Mouse (Mus musculus) hindbrain, embryonic 16.5 days (tissue): ENCODE measurements at regions not wholly inside any gene's neighbourhood (a gene's known extent, or its start where the extent isn't known, plus 50 kb on each side); places are given as distances from the start of the nearest gene placed in this dataset.
"Not testable (repeated sequence)": the region's sequence is repeated elsewhere in the genome, so short reads cannot be mapped to it uniquely, and the experiment has no call there.

ENCODE experiments used
- ATAC-seq: fragments of 200-750 bp; cut with Nextera tagmentation; 2 replicates; pipeline ENCODE4 v1.8.0; 2017; ENCODE audit warnings: moderate TSS enrichment, moderate library complexity
- H3K27ac ChIP-seq: fragments of 300-500 bp; sonication (generic); 2 replicates; pipeline ENCODE4 v1.5.1; 2014; ENCODE audit warnings: low read depth, mild to moderate bottlenecking, control low read depth, low read length, moderate library complexity
- H3K27me3 ChIP-seq: fragments of 300-500 bp; sonication (generic); replicated peaks from 2 replicates; pipeline ENCODE4 v1.6.1; 2014; ENCODE audit warnings: low read length; ENCODE audit not compliant: control insufficient read depth, insufficient read depth
- H3K36me3 ChIP-seq: fragments of 300-500 bp; sonication (generic); 2 replicates; pipeline ENCODE4 v1.6.1; 2014; ENCODE audit warnings: mild to moderate bottlenecking, low read length, moderate library complexity, mixed read lengths; ENCODE audit not compliant: control insufficient read depth, insufficient read depth
- H3K4me1 ChIP-seq: fragments of 300-500 bp; sonication (generic); 2 replicates; pipeline ENCODE4 v1.6.1; 2014; ENCODE audit warnings: low read depth, low read length; ENCODE audit not compliant: control insufficient read depth, insufficient read depth
- H3K4me2 ChIP-seq: fragments of 300-500 bp; sonication (generic); 2 replicates; pipeline ENCODE4 v1.6.1; 2014; ENCODE audit warnings: mild to moderate bottlenecking, low read length, control low read depth, moderate library complexity
- H3K4me3 ChIP-seq: fragments of 300-500 bp; sonication (generic); 2 replicates; pipeline ENCODE4 v1.5.1; 2014; ENCODE audit warnings: mild to moderate bottlenecking, low read length, control low read depth, moderate library complexity
- H3K9ac ChIP-seq: fragments of 300-500 bp; sonication (generic); 2 replicates; pipeline ENCODE4 v1.6.1; 2014; ENCODE audit warnings: low read depth, mild to moderate bottlenecking, control low read depth, low read length, moderate library complexity
- H3K9me3 ChIP-seq: fragments of 300-500 bp; sonication (generic); 2 replicates; pipeline ENCODE4 v1.6.1; 2014; ENCODE audit warnings: mild to moderate bottlenecking, low read length, moderate library complexity; ENCODE audit not compliant: control insufficient read depth
- WGBS: fragments of 180-500 bp; shearing (Covaris S2); extraction: QIAGEN DNeasy Blood & Tissue Kit; methylation state at CpG from one replicate; pipeline ENCODE4 v1.1.7; 2014; 5-methylcytosine and 5-hydroxymethylcytosine counted together

DNA sequence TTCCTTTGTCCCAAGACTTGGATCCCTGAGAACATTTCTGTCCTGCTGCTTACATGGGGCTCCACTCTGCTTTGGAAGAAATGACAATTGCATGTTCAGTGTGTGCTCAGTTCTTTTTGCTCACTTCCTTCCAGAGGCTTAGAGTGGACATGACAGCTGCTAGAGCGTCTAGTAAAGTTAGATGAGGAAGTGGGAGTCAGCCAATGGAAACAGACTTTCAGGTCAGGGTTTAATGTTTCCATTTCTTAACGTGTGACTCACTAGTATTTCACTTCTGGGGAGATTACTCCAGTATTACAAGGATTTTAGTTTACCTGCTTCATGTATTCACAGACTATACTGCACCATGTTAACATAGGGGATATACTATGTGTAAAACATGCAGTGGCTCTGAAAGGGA lies 759.3 kb upstream of the Gm38303 start:
- no peak for ATAC-seq

DNA sequence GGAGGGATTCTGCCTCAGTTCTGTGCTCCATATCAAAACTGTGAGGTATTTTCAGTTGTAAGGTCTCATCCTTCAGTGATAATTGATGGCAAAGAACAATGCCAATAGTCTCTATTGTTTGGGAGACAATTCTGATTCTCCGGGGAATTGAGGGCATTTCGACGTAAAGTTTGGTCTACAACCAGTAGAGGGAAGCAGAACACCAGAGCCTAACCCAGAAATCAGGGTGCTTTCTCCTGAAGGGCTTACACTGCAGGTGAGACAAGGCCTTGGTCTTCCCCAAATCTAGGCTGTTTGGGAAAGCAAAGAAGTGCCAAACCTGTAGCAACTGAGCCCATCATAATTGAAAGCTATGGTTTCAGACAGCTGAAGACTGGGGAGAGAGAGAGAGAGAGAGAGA lies 758.7 kb upstream of the Gm38303 start:
- Histone ChIP-seq H3K4me3 (no peak overlapping the region), H3K4me2 (no peak overlapping the region), H3K36me3 (no peaks in the 10 kb centered on the region), H3K9ac (no peak overlapping the region), H3K9me3 (no peaks in the 10 kb centered on the region), H3K27me3 (no peaks in the 10 kb centered on the region), H3K27ac (no peak overlapping the region), H3K4me1 (no peaks in the 10 kb centered on the region)
- WGBS: 59% methylated on average over 3 of the region's 3 CpGs
- ATAC-seq: no peak

More for the DNA sequence above, 759.3 kb upstream of the Gm38303 start:
- Histone ChIP-seq H3K36me3 (no peaks in the 10 kb centered on the region), H3K27ac (no peak overlapping the region), H3K27me3 (no peaks in the 10 kb centered on the region), H3K4me3 (no peak overlapping the region), H3K4me1 (no peaks in the 10 kb centered on the region), H3K9me3 (no peaks in the 10 kb centered on the region), H3K4me2 (no peak overlapping the region), H3K9ac (no peak overlapping the region)
- WGBS: 75% methylated on average over 2 of the region's 2 CpGs

DNA sequence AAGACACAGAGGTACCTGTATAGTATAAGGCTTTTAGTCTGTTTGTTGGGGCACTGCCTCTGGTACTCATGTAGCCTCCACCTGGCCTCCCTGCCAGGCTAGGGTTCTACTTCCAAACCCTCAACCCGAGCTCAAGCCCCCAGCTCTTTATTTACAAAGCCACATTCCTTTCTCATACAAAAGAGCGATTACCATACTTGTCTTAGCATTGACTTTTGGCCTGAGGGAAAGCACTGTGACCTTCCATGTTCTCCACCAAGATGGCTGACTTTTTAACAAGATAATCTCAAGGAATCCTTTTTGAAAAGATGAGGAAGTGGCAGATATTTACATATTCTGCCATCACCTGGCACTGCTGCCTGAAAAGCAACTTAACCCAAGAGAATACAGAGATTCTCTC lies 747.8 kb upstream of the Gm38303 start:
- ATAC-seq: no peak
- Histone ChIP-seq H3K27me3 (no peaks in the 10 kb centered on the region), H3K9me3 (no peaks in the 10 kb centered on the region), H3K27ac (no peak overlapping the region), H3K36me3 (no peaks in the 10 kb centered on the region), H3K4me3 (no peak overlapping the region), H3K9ac (no peak overlapping the region), H3K4me2 (no peak overlapping the region), H3K4me1 (no peaks in the 10 kb centered on the region)
- WGBS: 54% methylated on average over 2 of the region's 2 CpGs

DNA sequence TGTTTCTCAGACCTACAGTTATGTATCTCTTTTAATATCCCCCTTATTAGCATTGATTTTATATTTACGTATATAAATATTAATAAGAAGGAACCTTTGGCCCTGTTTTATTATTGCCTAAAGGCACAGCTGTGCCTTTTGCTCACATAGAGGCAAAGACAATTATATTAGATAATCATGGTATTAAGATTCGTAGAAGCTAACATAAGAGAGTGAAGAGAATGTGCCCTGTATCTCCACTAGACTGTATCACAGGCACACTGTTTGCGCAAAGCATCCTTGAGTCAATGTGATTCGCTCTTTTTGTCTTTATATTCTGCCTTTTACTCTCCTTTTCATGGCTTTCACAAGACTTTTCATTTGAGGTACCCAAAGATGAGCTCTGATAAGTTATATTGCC lies 738.5 kb upstream of the Gm38303 start:
- Histone ChIP-seq H3K4me1 (no peaks in the 10 kb centered on the region), H3K27me3 (no peaks in the 10 kb centered on the region), H3K27ac (no peak overlapping the region), H3K36me3 (no peaks in the 10 kb centered on the region), H3K9me3 (no peaks in the 10 kb centered on the region), H3K4me2 (no peak overlapping the region), H3K9ac (no peak overlapping the region), H3K4me3 (no peak overlapping the region)
- 76% methylated on average over 4 of the region's 4 CpGs for whole genome bisulfite sequencing
- ATAC-seq: no peak

- no peak overlapping the region for H3K27ac ChIP-seq
- ATAC-seq: no peak
- no peaks in the 10 kb centered on the region for H3K36me3 ChIP-seq
- no peaks in the 10 kb centered on the region for H3K27me3 ChIP-seq
- no peak overlapping the region for H3K4me3 ChIP-seq
- no peaks in the 10 kb centered on the region for H3K4me1 ChIP-seq
- H3K9me3 ChIP-seq: no peaks in the 10 kb centered on the region
- no peak overlapping the region for H3K9ac ChIP-seq
- 77% methylated on average over 7 of the region's 7 CpGs for WGBS
- no peak overlapping the region for H3K4me2 ChIP-seq
These were observed 699.7 kb upstream of the Gm38303 start for GRCm38 (mm10) chr3:11034995-11035769.

- no peaks in the 10 kb centered on the region for H3K36me3 ChIP-seq
- no peak overlapping the region for H3K4me3 ChIP-seq
- H3K27me3 ChIP-seq: no peaks in the 10 kb centered on the region
- no peak overlapping the region for H3K9ac ChIP-seq
- H3K4me1 ChIP-seq: no peaks in the 10 kb centered on the region
- no peaks in the 10 kb centered on the region for H3K9me3 ChIP-seq
- no peak overlapping the region for H3K4me2 ChIP-seq
- ATAC-seq: no peak
- WGBS: 85% methylated on average over 4 of the region's 4 CpGs
- H3K27ac ChIP-seq: no peak overlapping the region
These were observed 694.5 kb upstream of the Gm38303 start for GRCm38 (mm10) chr3:11029991-11030390.

GRCm38 (mm10) chr3:11024422-11024821 lies 688.9 kb upstream of the Gm38303 start:
- no peaks in the 10 kb centered on the region for H3K27me3 ChIP-seq
- 39% methylated on average over 3 of the region's 3 CpGs for WGBS
- no peak overlapping the region for H3K4me2 ChIP-seq
- no peak overlapping the region for H3K27ac ChIP-seq
- no peak overlapping the region for H3K4me3 ChIP-seq
- ATAC-seq: peak; percentile 68; the same call in 1 of the 2 replicates
- H3K4me1 ChIP-seq: no peaks in the 10 kb centered on the region
- no peak overlapping the region for H3K9ac ChIP-seq
- no peaks in the 10 kb centered on the region for H3K36me3 ChIP-seq
- no peaks in the 10 kb centered on the region for H3K9me3 ChIP-seq

- Histone ChIP-seq H3K9ac (no peak overlapping the region), H3K27me3 (no peaks in the 10 kb centered on the region), H3K9me3 (no peaks in the 10 kb centered on the region), H3K4me2 (no peak overlapping the region), H3K36me3 (no peaks in the 10 kb centered on the region), H3K27ac (no peak overlapping the region), H3K4me1 (no peaks in the 10 kb centered on the region), H3K4me3 (no peak overlapping the region)
- no peak for ATAC-seq
- 74% methylated on average over 3 of the region's 3 CpGs for WGBS
These were observed 684.6 kb upstream of the Gm38303 start for GRCm38 (mm10) chr3:11020048-11020447.

GRCm38 (mm10) chr3:11014911-11015310 lies 679.4 kb upstream of the Gm38303 start:
- 95% methylated on average over 5 of the region's 21 CpGs for WGBS

More at GRCm38 (mm10) chr3:11014911-11015310, 679.4 kb upstream of the Gm38303 start:
- not testable (repeated sequence) for H3K9ac ChIP-seq, H3K4me1 ChIP-seq, H3K27ac ChIP-seq, H3K9me3 ChIP-seq, H3K27me3 ChIP-seq, H3K4me3 ChIP-seq, H3K4me2 ChIP-seq, ATAC-seq, H3K36me3 ChIP-seq
